Mouse (Mus musculus) spleen, adult 2 months (tissue): ENCODE results near the gene Ifnb1.

Experiments
- CTCF ChIP-seq: fragments of 200-500 bp; IDR thresholded peaks from 2 replicates; pipeline ENCODE4 v1.5.1; 2011; ENCODE audit warnings: mild to moderate bottlenecking, inconsistent platforms; ENCODE audit not compliant: insufficient read depth, insufficient read length, insufficient replicate concordance; ENCODE audit errors: extremely low read depth
- POLR2A ChIP-seq: fragments of 200-500 bp; IDR thresholded peaks from 2 replicates; pipeline ENCODE4 v1.6.1; 2011; ENCODE audit warnings: low read depth, low read length, inconsistent platforms

DNA sequence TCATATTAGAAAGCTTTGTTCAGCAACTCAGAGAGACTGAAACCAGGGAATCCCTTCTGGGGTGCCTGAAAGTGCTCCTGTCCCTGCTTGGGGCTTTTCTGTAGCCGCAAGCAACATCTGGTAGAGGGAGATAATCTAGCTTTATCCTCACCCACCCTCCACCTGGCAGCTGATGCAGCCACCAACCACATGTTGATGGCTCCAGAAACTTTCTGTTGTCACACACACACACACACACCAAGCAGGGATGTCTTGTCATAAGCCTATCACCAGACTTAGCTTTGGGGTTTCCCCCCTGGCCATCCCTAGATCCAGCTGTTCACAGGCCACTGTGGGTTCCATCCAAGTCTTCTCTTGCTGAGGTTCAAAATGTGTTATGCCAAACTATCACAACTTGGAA is 13.2 kb upstream of the Ifnb1 start:
- no peak for TF ChIP-seq CTCF
- no peak for TF ChIP-seq POLR2A
